1 mouse cellular context compared by ENCODE assay signal in the genomic region with DNA sequence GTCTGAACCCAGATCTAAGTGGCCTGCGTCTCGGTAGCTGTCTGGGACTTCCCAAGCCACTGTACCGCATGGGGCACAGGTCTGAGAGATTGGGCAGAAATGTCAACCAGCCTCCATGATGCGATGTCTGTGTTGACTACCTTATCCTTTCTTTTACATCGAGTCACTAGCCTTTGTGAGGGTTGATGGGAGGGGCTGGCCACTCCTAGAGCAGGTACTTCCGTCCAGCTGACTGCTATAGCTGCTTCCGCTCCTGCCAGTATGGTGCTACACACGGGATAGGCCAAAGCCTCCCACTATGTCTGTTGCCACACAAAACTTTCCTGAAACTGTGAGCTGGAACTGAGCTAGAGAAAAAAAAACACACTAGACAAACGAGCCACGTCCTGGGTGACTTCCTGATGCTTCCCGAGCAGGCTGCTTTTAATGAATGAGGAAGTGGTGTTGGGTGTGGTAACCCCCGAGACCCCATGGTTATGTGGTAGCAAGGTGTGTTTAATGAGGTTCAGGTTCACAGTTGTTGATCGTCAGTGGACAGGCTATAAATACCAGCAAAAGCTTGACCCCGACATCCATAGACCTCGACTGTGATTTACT.
TF ChIP-seq lines count a peak whose summit lies in the region.

No protein-coding gene starts in this region.

TF ChIP-seq in CH12.LX, 34 proteins besides CTCF, POLR2A, EP300 and RAD21:
- TF ChIP-seq ELF1 (IDR thresholded peaks at IDR 0.05; ENCODE audit: low read depth, low read length) (peak; percentile 22; the same call in 1 of the 2 replicates), JUND (conservative IDR thresholded peaks at IDR 0.05; ENCODE audit: low read depth, low read length) (no peak)
TF ChIP-seq in CH12.LX: peak in this region for 1.
